Mouse (Mus musculus): ENCODE measurements around the gene Ppp1r37.

The Ppp1r37 gene

DNA sequence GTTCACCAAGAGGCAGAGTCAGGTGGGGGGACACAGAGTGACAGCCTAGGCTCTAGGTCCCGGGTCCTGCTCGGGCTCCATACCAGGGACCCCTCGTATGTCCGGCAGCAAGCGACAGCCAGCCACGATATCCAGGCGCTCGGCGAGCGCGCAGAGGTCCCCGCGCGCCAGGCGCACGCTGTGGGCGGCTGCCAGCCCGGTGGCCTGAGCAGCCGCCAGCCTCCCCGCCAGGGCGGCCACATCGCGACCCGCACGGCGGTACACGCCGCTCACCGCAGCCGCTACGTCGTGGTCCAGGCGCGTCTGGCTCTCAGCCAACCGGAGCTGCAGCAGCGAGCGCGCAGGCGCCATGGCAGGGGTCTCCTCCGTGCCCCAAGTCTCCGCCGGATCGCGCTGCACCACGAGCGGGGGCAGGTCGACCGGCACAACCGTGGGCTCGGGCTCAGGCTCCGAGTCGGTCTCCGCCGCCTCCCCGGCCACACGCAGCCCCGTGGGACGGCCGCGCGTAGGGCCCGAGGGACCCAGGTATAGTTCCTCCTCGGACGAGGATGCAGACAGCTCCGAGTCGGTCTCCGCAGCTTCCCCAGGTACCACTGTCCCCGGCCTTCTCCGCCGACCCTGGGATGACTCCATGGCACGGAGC is 55.8 kb downstream of the Ppp1r37 start:
- no peak for DNase-seq (ENCODE audit: low read depth in 1 of 2, low spot score in 2 of 2)

DNA sequence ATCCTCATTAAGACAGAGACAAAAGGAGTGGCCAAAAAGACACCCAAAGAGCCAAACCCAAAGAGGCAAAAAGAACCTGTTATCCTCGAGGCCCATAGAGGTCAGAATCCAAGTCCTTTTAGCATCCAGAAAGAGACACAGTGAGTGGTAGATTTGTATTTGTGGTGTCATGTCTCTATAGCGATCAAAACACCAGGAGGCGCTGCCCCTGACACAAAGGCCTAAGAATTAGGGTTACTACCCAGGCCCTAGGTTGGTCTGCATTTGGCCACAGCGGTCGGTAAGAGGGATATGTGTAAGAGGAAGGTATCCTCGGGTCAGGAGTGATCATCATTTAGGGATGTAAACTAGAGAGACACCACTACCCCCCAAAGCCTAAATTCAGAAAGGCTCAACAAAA is 56.5 kb downstream of the Ppp1r37 start:
- no peak for DNase-seq (ENCODE audit: low read depth in 1 of 2, low spot score in 2 of 2)

DNA sequence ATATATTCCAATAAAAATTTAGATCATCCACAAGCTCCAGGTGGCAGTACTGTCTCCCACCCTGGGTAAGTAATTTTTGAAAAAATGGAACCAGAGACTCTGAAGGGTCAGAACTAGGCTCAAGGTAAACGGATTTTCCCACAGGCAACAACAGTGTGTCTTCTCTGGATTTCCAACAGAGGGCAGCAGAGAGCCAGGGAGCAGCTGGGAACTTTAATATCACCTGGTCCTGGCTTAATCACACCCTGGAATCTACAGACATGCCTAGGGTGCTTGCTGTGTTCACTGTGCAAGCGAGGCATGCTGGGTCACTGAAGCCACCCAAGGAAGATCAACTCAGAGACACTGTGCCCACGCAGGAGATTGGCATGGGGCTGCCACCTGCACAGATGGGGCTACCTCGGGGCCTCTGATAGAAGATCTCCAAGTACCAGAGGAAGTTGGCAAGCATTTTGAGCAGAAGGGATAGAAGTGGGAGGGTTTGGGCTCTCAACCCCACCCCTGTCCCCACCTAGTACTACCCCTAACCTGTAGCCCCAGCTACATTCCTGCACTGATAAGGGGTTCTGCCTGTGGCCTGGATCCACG is 59.3 kb downstream of the Ppp1r37 start:
- no peak for DNase-seq (ENCODE audit: low read depth in 1 of 2, low spot score in 2 of 2)

DNA sequence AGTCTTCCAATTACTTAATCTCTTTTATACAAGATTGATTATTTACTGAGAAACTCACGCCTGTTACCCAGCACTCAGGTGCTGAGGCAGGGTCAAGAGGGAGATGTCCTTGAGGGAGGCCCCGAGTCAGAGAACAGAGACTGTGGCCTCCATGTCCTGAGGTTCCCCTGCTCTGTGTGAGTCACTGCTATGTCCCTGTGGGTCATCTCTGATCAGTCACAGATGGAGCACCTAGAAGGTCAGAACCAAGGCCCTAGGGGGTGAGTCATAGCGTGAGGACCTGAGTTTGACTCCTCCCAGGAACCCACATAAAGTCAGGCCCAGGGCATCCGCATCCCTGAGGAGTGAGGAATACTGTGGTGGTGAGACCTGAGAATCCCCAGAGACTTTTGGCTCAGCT is 61.2 kb downstream of the Ppp1r37 start:
- no peak for DNase-seq (ENCODE audit: low read depth in 1 of 2, low spot score in 2 of 2)

DNA sequence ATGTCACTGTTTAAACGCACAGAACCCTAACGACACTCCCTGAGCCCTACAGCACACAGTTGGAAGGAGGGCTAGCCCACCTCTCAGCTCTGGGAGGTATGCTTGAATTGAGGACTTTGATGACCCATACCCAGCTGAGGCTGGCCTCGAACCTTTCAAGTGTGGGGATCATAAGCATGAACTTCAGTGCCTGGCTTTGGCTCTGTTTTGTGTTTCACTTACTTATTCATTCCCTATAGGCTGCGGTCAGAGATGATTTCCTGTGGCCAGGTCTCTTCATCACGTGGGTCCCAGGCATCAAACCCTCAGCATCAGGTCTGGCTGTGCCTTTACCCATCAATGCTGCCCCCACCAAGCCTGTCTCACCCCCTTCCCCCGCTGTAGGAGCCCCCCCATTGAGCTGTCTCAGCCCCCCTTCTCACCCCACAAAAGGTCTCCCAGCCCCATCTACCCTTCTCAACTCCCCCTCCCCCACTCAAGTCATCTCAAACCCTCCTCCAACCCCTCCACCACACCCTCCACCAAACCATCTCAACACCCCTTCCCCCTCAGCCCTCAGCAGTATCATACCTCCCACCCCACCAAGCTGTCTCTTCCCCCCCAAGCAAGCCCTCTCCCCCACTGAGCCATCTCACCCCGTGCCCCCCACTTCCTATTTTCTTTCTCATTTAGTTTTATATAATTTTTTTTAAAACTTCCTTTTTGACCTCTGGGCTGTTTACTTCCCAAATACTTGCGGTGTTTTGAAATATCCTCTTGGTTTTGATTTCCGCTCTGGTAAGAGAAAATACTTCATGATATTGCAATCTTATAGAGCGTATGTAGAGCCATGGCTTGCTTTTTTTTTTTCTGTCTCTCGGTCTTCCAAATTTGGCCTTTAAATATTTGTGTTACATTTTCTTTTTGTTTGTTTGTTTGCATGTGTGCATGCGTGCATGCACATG is 62.2 kb downstream of the Ppp1r37 start:
- no peak for DNase-seq (ENCODE audit: low read depth in 1 of 2, low spot score in 2 of 2)

DNA sequence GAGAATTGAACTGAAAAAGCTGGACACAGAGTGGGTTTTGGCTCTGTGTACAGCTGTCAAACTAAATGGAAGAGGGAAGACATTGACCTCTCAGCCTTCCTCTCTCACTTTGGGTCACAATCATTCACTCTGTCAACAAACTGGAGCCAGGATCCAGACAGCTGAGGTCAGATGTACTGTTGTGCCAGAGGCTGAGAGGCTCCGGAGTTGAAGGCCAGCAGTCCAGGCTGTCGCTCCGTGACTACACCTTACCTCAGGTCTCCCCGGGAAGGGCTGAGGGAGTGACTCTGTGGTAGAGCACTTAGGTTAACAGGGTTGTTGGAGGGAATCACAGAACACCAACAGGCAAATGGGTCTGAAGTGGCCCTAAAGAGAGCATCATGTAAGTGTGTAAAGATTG is 64.5 kb downstream of the Ppp1r37 start:
- no peak for DNase-seq (ENCODE audit: low read depth in 1 of 2, low spot score in 2 of 2)

DNA sequence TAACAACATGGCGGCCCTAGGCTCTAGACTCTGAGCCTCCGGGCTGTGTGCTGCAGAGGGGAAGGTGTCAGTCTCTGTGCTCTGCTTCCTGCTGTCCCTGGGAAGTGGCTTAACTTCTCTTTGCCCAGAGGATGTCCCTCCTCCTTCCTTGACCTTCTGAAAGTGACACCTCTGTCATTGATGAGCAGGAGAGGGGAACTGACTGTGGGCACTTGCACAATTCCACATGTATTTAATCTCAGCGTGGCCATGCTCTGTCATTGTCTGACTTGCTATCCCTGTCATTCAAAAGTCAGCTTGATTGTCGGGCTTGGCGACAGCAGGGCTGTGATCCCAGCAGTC is 66.7 kb downstream of the Ppp1r37 start:
- no peak for DNase-seq (ENCODE audit: low read depth in 1 of 2, low spot score in 2 of 2)

DNA sequence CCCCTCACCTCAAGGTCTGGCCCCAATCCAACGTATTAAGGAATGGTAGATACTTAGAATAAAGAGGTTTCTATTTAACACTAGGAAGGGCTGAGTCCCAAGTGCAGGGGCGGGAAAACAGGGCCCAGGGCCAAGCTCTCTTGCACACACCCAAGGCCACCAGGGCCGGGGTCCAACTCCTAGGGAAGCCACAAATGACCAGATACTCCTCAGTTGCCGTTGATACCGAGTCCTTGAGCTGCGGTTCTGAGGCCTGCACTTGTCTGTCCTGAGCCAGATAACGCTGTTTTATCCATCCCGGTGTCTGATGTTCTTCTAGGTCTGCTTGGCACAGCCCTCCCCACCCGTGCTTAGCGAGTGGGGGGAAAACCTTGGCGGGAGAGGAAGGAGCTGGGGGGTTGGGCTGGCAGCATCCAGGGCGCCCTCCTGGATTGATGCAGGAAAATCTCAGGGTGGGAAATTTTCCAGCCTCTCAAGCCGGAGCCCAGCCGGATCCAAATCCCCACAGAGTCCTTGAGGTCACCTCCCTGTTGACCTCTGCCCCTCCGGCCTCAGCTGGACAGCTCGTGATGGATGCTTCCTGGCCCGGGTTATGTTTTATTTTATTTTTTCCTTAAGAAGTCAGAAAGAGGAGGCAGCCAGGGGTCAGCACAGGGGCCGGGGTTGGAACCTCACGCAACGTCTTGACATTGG is 67.2 kb downstream of the Ppp1r37 start:
- DNase-seq (ENCODE audit: low read depth in 1 of 2, low spot score in 2 of 2): no peak

DNA sequence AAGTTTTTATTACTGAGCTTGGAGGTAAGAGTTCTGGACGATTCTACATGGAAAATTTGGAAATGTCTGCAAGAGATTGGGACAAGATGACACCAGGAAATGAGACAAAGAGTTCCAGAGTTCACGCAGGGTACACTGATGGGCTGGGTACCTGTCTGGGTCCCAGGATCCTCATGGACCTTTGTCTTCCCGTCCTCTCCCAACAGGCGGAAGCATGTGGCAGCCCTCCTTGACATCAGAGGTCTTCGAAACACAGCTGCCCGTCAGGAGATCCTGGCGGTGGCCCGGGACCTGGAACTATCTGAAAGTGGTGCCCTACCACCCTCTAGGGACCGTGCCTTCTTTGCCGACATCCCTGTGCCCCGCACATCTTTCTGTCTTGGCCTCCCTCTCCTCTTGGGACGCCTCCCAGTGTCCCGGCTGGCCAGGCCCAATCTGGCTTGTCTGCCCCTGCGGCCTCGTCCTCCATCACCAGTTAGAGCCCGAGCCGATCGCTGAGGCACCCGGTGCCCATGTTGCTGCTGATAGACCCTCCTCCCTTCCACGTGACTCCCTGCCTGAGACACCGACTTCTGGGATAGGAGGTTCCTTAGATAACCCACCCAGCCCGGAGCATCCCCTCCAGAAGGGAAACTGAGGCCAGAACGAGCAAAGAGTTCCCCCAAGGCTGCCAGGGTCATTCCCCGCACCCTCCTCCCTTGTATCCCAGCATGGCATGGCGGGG is 68.0 kb downstream of the Ppp1r37 start:
- DNase-seq (ENCODE audit: low read depth in 1 of 2, low spot score in 2 of 2): no peak

DNA sequence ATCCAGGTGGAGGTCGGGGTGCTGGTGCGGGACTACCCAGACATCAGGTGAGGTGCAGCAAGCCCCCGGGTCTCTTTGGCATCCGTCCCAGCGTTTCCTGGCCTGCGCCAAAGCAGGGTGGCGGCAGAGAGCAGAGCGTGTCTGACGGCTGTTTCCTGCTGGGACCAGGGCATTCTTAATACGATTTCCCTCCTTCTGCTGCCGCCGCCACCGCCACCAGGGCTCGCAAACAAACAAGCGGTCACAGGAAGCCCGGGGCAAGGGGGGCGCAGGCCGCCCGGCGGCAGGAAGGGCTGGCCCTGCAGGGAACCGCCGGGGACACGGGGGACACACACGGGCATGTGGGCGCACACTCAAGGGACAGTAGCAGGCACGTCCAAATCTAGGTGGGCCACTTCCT is 71.1 kb downstream of the Ppp1r37 start:
- DNase-seq (ENCODE audit: low read depth in 1 of 2, low spot score in 2 of 2): no peak

DNA sequence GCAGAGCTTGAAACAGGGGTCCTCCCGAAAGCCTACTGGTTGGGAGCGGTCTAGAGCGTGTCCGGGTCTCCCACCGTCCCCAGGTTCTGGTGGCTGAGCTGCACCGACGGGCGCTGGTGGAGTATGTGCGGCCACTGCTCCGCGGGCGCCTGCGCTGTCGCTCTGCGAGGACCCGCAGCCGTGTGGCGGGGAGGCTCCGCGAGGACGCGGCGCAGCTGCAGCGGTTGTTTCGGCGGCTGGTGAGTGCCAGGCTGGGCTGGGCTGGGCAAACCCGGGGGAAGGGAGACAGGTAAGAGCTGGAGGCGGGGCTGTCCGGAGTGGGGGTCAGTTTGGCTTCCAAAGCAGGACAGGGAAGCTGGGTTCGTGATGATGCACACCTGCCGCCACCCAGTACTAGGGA is 73.4 kb downstream of the Ppp1r37 start:
- no peak for DNase-seq (ENCODE audit: low read depth in 1 of 2, low spot score in 2 of 2)

DNA sequence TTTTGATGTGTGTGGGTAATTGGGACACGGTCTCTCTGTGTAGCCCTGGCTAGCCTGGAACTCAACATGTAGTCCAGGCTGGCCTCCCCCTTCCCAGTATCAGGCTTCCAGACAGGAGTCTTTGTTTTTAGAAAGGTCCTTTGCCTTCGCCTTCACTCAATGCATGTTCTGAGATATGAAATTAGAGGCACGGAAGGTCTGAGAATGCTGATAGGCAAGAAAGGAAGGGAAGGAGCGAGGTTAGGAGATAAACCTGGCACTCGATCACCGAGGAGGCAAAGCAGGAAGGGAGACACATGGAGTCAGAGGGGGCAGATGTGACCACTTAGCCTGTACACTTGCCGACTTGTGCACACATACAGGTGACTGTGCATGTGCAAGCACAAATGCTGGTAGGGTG is 76.3 kb downstream of the Ppp1r37 start:
- no peak for DNase-seq (ENCODE audit: low read depth in 1 of 2, low spot score in 2 of 2)

DNA sequence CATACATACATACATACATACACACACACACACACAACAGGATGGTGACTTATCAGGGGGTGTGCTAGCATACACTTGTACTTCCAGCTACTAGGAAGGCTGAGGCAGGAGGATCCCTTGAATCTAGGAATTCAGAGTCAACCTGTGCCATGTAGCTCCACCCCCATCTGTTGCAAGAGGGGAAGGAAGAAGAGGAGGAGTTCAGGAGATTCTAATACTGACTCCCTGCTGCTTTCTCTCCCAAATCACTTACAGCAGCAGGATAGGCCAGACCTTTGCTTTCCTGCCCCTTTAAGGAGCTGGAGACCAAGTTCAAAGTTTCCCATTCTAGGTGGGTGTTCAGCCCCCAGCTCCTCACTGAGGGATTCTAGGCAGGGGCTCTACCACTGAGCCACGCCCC is 77.4 kb downstream of the Ppp1r37 start:
- no peak for DNase-seq (ENCODE audit: low read depth in 1 of 2, low spot score in 2 of 2)

DNA sequence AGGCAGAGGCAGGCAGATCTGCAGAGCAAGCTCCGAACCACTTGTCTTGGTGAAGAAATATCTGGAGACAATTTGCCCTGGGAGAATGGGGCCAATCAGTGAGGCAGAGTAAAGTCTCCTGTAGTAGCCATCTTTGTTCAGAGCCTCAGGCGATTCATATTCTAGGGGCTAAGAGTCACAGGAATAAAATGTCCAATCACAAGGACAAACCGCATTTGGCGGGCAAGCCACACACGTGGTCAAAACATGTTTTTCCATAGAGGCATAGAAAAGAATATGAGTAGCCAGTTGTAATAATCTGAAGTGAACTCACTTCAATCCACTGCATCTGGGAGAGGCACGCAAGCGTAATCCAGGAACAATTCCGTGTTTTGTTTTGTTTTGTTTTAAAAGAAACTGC is 79.6 kb downstream of the Ppp1r37 start:
- DNase-seq (ENCODE audit: low read depth in 1 of 2, low spot score in 2 of 2): no peak

All from monocyte, adult 2 months (primary cell).